ENCODE assay signal across 15 mouse cellular contexts in genomic region chr13:34301585-34301984, GRCm38 (mm10).
"Had no signal": no experiment of that assay in that cellular context is flagged by ENCODE, and none has a peak within 500 bp of the region (broad histone marks: within the 10 kb centered on the region; RNA-seq: fewer than 3 reads in every experiment).

No protein-coding gene starts in this region.

- H3K9me3 ChIP-seq: hindbrain, embryonic 15.5 days; kidney, embryonic 15.5 days; limb, embryonic 10.5 days; lung, embryonic 15.5 days; megakaryocyte, embryonic 14.5 days; neural tube, embryonic 13.5 days; stomach, embryonic 15.5 days had no signal

- H3K36me3 ChIP-seq: kidney, embryonic 15.5 days; limb, embryonic 10.5 days; lung, embryonic 15.5 days; stomach, embryonic 15.5 days had no signal

- H3K4me1 ChIP-seq: hindbrain, embryonic 15.5 days had no signal

- H3K4me3 ChIP-seq: hindbrain, embryonic 15.5 days; kidney, embryonic 15.5 days; left cerebral cortex, adult 2 months; limb, embryonic 10.5 days; lung, embryonic 15.5 days; megakaryocyte, embryonic 14.5 days; myocyte; neural tube, embryonic 13.5 days; stomach, embryonic 15.5 days had no signal

- H3K4me2 ChIP-seq: hindbrain, embryonic 15.5 days; kidney, embryonic 15.5 days; lung, embryonic 15.5 days; neural tube, embryonic 13.5 days; stomach, embryonic 15.5 days had no signal

- H3K9ac ChIP-seq: hindbrain, embryonic 15.5 days; kidney, embryonic 15.5 days; lung, embryonic 15.5 days; neural tube, embryonic 13.5 days; stomach, embryonic 15.5 days had no signal

- H3K27me3 ChIP-seq: hindbrain, embryonic 15.5 days; kidney, embryonic 15.5 days; lung, embryonic 15.5 days; megakaryocyte, embryonic 14.5 days; neural tube, embryonic 13.5 days; stomach, embryonic 15.5 days had no signal

- H3K27ac ChIP-seq: hindbrain, embryonic 15.5 days; kidney, embryonic 15.5 days; left cerebral cortex, adult 2 months; limb, embryonic 10.5 days; lung, embryonic 15.5 days; macrophage; neural tube, embryonic 13.5 days; stomach, embryonic 15.5 days had no signal

- DNase-seq: kidney, adult 2 months; kidney, postnatal 14 days; lung, postnatal 14 days; right cerebral cortex, postnatal 14 days; thymus, postnatal 36 days had no signal
